Mouse (Mus musculus): Measurements from ENCODE around the gene Tnpo2. TPM values are rescaled to one million over a fixed set of nuclear protein-coding genes. Genes with fewer than 3 reads are reported as not detected.

Gene Tnpo2
- 100 to 1,000 TPM; 163 to 179 TPM for total RNA-seq (2021)

GRCm38 (mm10) chr8:85036718-85037365, at the start of gene Tnpo2:
Gene Tnpo2 (plus strand): TSS chr8:85036915.
- intact Hi-C loops (cut with DNase I), result no loop called here

GRCm38 (mm10) chr8:84987388-84987787, 49.3 kb upstream of the Tnpo2 start:
- DNase-seq, result no peak
- intact Hi-C loops (cut with DNase I), result no loop called here

More at GRCm38 (mm10) chr8:85036718-85037365, at the start of gene Tnpo2:
- DNase-seq, result peak; percentile 92

- DNase-seq, result no peak
- intact Hi-C loops (cut with DNase I), result no loop called here
Measured at GRCm38 (mm10) chr8:84987903-84988302, 48.8 kb upstream of the Tnpo2 start.

GRCm38 (mm10) chr8:84989311-84989731, 47.4 kb upstream of the Tnpo2 start:
- intact Hi-C loops (cut with DNase I), result no loop called here
- peak; percentile 30 for DNase-seq

GRCm38 (mm10) chr8:84989810-84990209, 46.9 kb upstream of the Tnpo2 start:
- DNase-seq, result peak; percentile 92
- intact Hi-C loops (cut with DNase I), result no loop called here

GRCm38 (mm10) chr8:84990349-84990748, 46.4 kb upstream of the Tnpo2 start, which contains the start of gene Hook2:
Gene Hook2 (plus strand): TSS chr8:84990603.
- DNase-seq, result peak; percentile 98
- intact Hi-C loops (cut with DNase I), result no loop called here

GRCm38 (mm10) chr8:84990836-84991235, 45.9 kb upstream of the Tnpo2 start:
- DNase-seq, result peak; percentile 43
- intact Hi-C loops (cut with DNase I), result no loop called here

- intact Hi-C loops (cut with DNase I), result no loop called here
- DNase-seq, result no peak
Measured at GRCm38 (mm10) chr8:84994375-84994774, 42.3 kb upstream of the Tnpo2 start.

GRCm38 (mm10) chr8:84995680-84996079, 41.0 kb upstream of the Tnpo2 start:
- intact Hi-C loops (cut with DNase I), result no loop called here
- DNase-seq, result no peak

GRCm38 (mm10) chr8:84996978-84997377, 39.7 kb upstream of the Tnpo2 start:
- intact Hi-C loops (cut with DNase I), result no loop called here

GRCm38 (mm10) chr8:84997649-84998295, 38.9 kb upstream of the Tnpo2 start:
- DNase-seq, result peak; percentile 96
- intact Hi-C loops (cut with DNase I), result no loop called here

More at GRCm38 (mm10) chr8:84996978-84997377, 39.7 kb upstream of the Tnpo2 start:
- DNase-seq, result no peak

GRCm38 (mm10) chr8:85007686-85008085, 29.0 kb upstream of the Tnpo2 start:
- no peak for DNase-seq
- intact Hi-C loops (cut with DNase I), result no loop called here

- DNase-seq, result no peak
Measured at GRCm38 (mm10) chr8:85011242-85011641, 25.5 kb upstream of the Tnpo2 start.

GRCm38 (mm10) chr8:85013230-85013840, 23.4 kb upstream of the Tnpo2 start:
- intact Hi-C loops (cut with DNase I), result no loop called here
- DNase-seq, result peak; percentile 74

More at GRCm38 (mm10) chr8:85011242-85011641, 25.5 kb upstream of the Tnpo2 start:
- intact Hi-C loops (cut with DNase I), result no loop called here

GRCm38 (mm10) chr8:85014431-85014830, 22.3 kb upstream of the Tnpo2 start, which contains the start of gene Best2:
Gene Best2 (minus strand): TSS chr8:85014531.
- intact Hi-C loops (cut with DNase I), result no loop called here
- DNase-seq, result no peak

GRCm38 (mm10) chr8:85016724-85017123, 20.0 kb upstream of the Tnpo2 start:
- intact Hi-C loops (cut with DNase I), result no loop called here

GRCm38 (mm10) chr8:85017209-85017608, 19.5 kb upstream of the Tnpo2 start:
- DNase-seq, result no peak
- intact Hi-C loops (cut with DNase I), result no loop called here

More at GRCm38 (mm10) chr8:85016724-85017123, 20.0 kb upstream of the Tnpo2 start:
- DNase-seq, result no peak

GRCm38 (mm10) chr8:85021514-85022055, 15.1 kb upstream of the Tnpo2 start:
- no peak for DNase-seq
- intact Hi-C loops (cut with DNase I), result no loop called here

GRCm38 (mm10) chr8:85023846-85024245, 12.9 kb upstream of the Tnpo2 start:
- intact Hi-C loops (cut with DNase I), result no loop called here
- DNase-seq, result no peak

- intact Hi-C loops (cut with DNase I), result no loop called here
- peak; percentile 84 for DNase-seq
Measured at GRCm38 (mm10) chr8:85025098-85025932, 11.4 kb upstream of the Tnpo2 start, which contains the start of gene Asna1. Gene Asna1 (minus strand): TSS chr8:85025281.
